18 mouse cellular contexts compared by ENCODE assay signal in the genomic region with DNA sequence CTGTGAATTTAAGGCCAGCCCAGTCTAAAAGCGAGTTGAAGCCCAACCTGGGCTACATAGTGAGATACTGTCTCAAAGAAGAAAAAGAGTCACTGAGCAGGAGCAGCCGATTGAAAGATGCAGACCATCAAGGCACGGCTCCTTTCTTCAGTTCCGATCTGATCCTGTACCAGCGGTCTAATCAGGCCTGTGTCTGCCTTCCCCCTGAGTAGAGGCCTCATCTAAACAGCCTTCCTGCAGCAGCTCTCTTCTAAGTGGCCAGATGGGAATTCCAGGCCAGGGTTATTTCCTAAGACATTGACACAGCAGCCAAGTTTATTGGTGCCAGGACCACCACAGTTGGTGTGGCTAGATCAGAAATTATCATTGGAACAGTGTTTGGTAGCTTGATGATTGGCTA.
"Had no signal": no experiment of that assay in that cellular context is flagged by ENCODE, and none has a peak within 500 bp of the region (broad histone marks: within the 10 kb centered on the region; RNA-seq: fewer than 3 reads in every experiment).

No protein-coding gene starts in this region.

- DNase-seq: lung, adult 2 months; lung, postnatal 14 days; lung, postnatal 36 days; retina, postnatal 1 day; right cerebral cortex, adult 18-20 months; right cerebral cortex, postnatal 25 days; right cerebral cortex, postnatal 4 days; spleen, adult 18-20 months; thymus, adult 18-20 months; thymus, postnatal 14 days; thymus, postnatal 36 days had no signal

- H3K4me1 ChIP-seq: lung, embryonic 15.5 days; midbrain, embryonic 12.5 days; midbrain, embryonic 15.5 days; neural tube, embryonic 12.5 days had no signal

- H3K4me2 ChIP-seq: lung, embryonic 15.5 days; midbrain, embryonic 12.5 days; midbrain, embryonic 15.5 days; neural tube, embryonic 12.5 days had no signal

- H3K9me3 ChIP-seq: lung, embryonic 15.5 days; megakaryocyte, embryonic 14.5 days; midbrain, embryonic 12.5 days; midbrain, embryonic 15.5 days; neural tube, embryonic 12.5 days had no signal

- H3K9ac ChIP-seq: lung, embryonic 15.5 days; midbrain, embryonic 12.5 days; midbrain, embryonic 15.5 days; neural tube, embryonic 12.5 days had no signal

- H3K27me3 ChIP-seq: lung, embryonic 15.5 days; midbrain, embryonic 12.5 days; midbrain, embryonic 15.5 days; neural tube, embryonic 12.5 days had no signal

- H3K27ac ChIP-seq: lung, embryonic 15.5 days; macrophage; midbrain, embryonic 12.5 days; midbrain, embryonic 15.5 days; neural tube, embryonic 12.5 days had no signal

- H3K36me3 ChIP-seq: lung, embryonic 15.5 days; midbrain, embryonic 12.5 days; midbrain, embryonic 15.5 days; neural tube, embryonic 12.5 days had no signal

- H3K4me3 ChIP-seq: lung, embryonic 15.5 days; megakaryocyte, embryonic 14.5 days; midbrain, embryonic 12.5 days; midbrain, embryonic 15.5 days; neural tube, embryonic 12.5 days had no signal

- ATAC-seq: lung, postnatal 0 days; midbrain, embryonic 15.5 days had no signal
